Mouse (Mus musculus): ENCODE results near the gene Pck1.

GRCm38 (mm10) chr2:173204671-173205070 is 51.8 kb downstream of the Pck1 start:
- TF ChIP-seq POLR2A (IDR thresholded peaks at IDR 0.05; ENCODE audit: low read depth, low read length) (no peak), CTCF (conservative IDR thresholded peaks at IDR 0.05; ENCODE audit: insufficient read depth, insufficient read length, low read depth, low read length) (no peak)

Data from kidney, adult 2 months (tissue).